Mouse (Mus musculus): ENCODE results near the gene Lin28b. TPM values are rescaled to one million over a fixed set of nuclear protein-coding genes. Genes with fewer than 3 reads are reported as not detected.
"Not testable (repeated sequence)": the region's sequence is repeated elsewhere in the genome, so short reads cannot be mapped to it uniquely, and the experiment has no call there.

The Lin28b gene
- total RNA-seq, 1 experiment from 2014 or later = not detected

DNA sequence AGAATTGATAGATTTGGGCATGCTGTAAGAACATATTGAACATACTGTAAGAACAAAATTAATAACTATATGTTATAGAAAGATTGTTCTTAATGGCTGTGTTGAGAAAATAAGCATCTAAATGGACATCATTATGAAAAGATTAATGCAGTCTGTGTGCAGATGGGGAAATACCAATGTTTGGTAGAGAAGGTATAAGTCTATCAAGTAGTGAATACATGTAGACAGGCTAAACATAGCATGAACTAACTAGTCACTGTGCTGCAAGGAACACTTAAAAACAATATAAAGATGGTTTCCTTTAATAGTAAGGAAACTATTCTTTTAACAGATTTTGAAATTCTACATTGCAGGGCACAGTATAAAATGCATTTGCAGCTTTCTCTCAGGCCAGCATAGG lies 39.6 kb downstream of the Lin28b start:
- no peak for ATAC-seq (replicated peaks in 1 of 2; ENCODE audit: insufficient read depth in 1 of 2, low FRiP score in 2 of 2, low TSS enrichment in 1 of 2, low read depth in 1 of 2, poor library complexity in 2 of 2, severe bottlenecking in 2 of 2)

DNA sequence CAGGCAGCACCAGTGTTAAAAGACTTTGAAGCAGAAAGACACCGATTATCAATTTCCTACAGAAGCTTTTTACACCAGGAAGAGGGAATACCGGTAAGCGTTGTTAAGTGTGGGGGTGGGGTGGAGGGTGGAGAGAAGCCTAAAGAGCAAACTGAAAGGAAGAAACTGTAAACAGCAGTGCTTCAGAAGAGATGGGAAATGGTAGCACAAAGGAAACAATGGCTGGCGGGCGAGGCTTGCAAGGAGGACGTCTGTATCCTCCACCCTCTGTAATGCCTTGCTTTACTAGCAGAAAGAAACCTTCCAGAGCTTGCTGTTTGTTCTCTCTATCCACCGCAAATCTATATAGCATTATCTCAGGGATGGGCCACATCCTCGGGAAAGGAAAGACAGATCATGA lies 40.0 kb downstream of the Lin28b start:
- no peak for ATAC-seq (replicated peaks in 1 of 2; ENCODE audit: insufficient read depth in 1 of 2, low FRiP score in 2 of 2, low TSS enrichment in 1 of 2, low read depth in 1 of 2, poor library complexity in 2 of 2, severe bottlenecking in 2 of 2)

DNA sequence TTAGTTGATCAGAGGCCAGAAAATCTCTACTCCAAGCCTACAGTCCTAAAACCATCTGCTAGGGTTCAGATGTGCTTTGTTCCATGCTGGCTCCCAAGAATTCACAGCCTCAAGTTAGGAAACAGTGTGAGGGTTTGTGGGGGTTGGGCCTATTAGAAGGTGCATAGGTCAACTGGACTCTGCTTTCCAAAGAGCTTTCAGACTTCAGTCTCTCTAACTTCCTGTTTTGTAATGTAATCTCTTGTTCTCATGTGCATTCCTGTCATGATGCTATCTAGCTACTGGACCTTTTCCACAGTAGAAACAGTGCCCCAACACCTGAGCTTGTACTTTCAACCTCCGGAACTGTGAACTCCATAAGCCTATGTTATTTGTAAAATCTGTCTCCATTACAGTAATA lies 63.8 kb downstream of the Lin28b start:
- no peak for ATAC-seq (replicated peaks in 1 of 2; ENCODE audit: insufficient read depth in 1 of 2, low FRiP score in 2 of 2, low TSS enrichment in 1 of 2, low read depth in 1 of 2, poor library complexity in 2 of 2, severe bottlenecking in 2 of 2)

DNA sequence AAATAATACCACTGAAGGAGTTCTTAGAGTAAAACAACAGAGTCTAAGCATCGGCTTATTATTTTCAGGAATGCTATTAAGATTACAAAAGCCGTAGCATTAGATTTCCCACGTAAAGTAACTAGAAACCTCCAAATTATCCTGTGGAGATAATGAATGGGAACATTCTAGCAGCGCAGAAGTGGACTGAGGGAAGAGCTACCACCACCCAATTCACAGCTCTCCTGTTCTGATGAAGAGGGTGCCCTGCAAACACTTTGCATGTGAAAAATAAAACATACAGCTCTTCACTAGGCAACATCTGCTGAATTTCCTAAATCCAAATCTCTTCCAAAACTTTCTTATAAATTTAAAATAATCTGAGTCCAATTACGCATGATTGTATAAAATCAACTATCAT lies 74.1 kb downstream of the Lin28b start:
- no peak for ATAC-seq (replicated peaks in 1 of 2; ENCODE audit: insufficient read depth in 1 of 2, low FRiP score in 2 of 2, low TSS enrichment in 1 of 2, low read depth in 1 of 2, poor library complexity in 2 of 2, severe bottlenecking in 2 of 2)

DNA sequence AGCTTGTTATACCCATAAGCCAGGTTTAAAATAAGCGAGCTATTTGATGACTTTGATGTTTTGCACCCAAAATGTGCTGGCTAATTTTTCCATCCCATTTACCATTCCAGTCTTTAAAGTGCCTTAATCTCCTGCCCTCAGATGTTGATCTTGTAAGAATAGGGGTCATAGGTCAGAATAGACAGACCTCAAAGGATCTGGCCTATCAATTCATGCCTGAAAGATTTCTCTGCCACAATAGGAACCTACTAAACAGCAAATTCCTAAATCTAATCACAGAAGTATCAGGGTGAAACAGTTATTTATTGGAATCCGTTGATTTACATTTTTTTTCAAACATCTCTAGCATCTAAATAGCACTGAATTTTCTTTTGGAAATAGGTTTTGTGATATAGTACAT lies 74.5 kb downstream of the Lin28b start:
- no peak for ATAC-seq (replicated peaks in 1 of 2; ENCODE audit: insufficient read depth in 1 of 2, low FRiP score in 2 of 2, low TSS enrichment in 1 of 2, low read depth in 1 of 2, poor library complexity in 2 of 2, severe bottlenecking in 2 of 2)

DNA sequence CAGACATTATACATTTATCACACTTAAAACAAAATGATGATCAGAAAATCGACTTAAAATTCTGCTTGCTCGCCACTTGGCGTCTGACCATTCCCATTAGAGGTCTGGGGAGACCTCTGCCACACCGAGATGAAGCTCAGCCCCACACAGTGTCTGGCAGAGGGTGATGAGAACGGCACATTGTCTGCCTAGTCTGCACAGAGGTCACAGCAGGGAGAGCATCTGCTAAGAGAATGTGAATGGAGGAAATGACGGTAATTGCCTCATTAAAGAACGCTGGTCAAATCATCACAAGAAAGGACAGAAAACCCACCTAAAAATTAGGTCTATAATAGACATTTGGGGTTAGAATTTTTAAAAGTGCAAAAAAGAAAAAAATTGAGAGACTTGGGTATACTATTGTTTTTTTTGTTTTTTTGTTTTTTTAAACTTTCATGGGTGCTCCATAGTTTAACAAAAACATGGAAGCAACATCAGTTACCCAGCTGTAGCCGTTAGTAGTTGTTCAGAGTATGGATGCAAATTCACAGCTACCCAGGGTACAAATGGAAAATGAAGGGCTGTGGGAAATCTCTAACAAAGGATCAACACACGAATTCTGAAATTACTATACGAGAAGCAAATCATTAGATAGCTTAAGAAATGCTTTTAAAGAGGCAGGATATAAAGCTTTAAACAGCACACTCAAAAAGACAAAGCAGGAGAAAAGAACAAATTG lies 75.4 kb downstream of the Lin28b start:
- no peak for ATAC-seq (replicated peaks in 1 of 2; ENCODE audit: insufficient read depth in 1 of 2, low FRiP score in 2 of 2, low TSS enrichment in 1 of 2, low read depth in 1 of 2, poor library complexity in 2 of 2, severe bottlenecking in 2 of 2)

DNA sequence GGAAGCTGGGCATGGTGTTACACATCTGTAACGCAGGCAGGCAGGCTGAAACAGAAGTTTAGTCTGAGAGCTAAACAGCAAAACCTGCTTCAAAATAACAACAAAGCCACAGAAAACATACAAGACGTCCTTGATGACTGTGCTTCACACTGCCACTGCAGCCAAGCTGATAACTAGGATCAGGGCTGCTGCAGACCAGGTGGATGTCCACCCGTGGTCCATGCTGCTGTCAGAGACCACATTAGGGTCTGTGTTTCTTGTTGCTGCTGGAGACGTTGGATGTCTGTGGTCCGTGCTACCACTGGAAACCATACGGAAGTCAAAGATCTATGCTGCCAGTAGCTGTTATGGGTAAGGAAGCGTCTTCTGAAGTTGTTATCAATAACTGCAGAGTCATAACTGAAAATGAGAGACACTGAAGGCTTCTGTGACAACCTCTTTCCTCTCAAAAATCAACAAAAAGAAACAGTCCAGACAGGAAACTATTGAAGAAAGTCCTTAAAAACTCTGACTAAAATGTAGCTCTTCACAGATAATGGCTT lies 86.4 kb downstream of the Lin28b start:
- no peak for ATAC-seq (replicated peaks in 1 of 2; ENCODE audit: insufficient read depth in 1 of 2, low FRiP score in 2 of 2, low TSS enrichment in 1 of 2, low read depth in 1 of 2, poor library complexity in 2 of 2, severe bottlenecking in 2 of 2)

DNA sequence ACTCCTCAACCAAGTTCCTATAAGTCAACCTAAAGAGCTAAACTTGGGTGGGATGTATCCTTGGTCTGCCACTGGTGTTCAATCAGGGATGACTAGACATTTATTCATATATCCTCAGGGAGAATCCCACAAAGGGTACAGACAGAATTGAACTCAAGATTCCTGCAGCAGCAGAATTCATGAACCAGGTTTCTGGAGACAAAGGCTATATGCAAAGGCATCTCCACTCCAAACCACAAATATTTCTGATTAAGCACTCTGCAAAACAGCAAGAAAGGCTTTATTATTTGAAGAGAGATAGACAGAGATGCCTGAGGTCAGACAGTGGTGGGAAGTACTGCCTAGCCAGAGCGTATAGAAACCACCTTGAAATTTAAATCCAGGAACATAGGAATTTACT lies 88.0 kb downstream of the Lin28b start:
- ATAC-seq (replicated peaks in 1 of 2; ENCODE audit: insufficient read depth in 1 of 2, low FRiP score in 2 of 2, low TSS enrichment in 1 of 2, low read depth in 1 of 2, poor library complexity in 2 of 2, severe bottlenecking in 2 of 2) = no peak

DNA sequence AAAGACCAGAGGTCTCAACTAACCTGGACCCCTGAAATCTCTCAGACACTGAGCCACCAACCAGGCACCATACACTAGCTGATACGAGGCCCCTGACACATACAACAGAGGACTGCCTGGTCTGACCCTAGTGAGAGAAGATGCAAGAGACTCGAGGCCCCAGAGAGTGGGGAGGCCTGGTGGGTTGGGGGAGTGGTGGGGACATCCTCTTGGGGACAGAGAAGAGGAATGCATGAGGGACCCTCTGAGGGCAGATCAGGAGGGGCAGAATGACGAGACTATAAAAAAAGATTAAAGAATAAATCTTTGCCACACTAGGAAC lies 103.6 kb downstream of the Lin28b start:
- ATAC-seq (replicated peaks in 1 of 2; ENCODE audit: insufficient read depth in 1 of 2, low FRiP score in 2 of 2, low TSS enrichment in 1 of 2, low read depth in 1 of 2, poor library complexity in 2 of 2, severe bottlenecking in 2 of 2) = no peak

DNA sequence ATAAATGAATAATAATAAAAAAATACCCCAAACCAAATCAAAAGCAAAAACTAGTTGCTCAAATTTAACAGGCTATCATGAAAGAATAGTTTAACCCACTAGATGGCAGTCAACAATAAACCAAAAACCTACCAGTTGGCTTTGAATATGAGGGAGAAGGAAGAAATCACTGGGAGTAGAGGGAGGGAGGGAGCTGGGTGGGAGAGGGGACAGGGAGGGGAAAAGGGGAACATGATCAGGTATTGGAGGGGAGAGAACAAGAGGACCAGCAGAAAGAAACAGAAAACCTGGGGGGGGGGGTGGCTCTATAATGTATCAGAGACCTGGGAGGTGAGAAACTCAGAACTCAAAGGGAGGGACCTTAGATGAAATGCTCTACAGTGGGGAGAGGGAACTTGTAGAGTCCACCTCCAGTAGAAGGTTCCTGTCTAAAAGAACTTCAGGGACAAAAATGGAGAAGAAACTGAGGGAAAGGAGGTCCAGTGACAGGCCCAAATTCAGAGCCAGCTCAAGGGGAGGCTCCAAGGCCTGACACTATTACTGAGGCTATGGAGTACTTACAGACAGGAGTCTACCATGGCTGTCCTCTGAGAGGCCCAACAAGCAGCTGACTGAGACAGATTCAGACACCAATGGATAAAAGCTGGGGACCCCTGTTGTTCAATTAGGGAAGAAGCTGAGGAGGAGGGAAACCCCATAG lies 104.1 kb downstream of the Lin28b start:
- no peak for ATAC-seq (replicated peaks in 1 of 2; ENCODE audit: insufficient read depth in 1 of 2, low FRiP score in 2 of 2, low TSS enrichment in 1 of 2, low read depth in 1 of 2, poor library complexity in 2 of 2, severe bottlenecking in 2 of 2)

DNA sequence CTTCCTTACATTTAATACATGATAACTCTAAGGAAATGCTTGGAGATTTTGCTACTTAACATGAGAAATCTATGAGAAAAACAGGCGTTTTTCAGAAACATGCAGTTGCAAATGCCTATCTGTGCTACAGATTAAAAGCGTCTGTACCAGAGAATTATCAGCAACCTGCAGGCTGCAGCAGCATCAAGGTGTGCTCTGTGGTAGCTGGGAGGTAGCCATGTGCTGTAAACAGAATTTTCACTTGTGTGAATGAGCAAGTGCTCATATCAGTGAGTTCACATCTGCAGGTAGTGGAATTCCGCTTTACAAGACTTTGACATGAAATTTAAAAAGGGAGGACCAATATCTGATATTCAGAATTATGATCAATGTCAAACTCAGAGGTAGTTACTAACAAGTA lies 107.9 kb downstream of the Lin28b start:
- ATAC-seq (replicated peaks in 1 of 2; ENCODE audit: insufficient read depth in 1 of 2, low FRiP score in 2 of 2, low TSS enrichment in 1 of 2, low read depth in 1 of 2, poor library complexity in 2 of 2, severe bottlenecking in 2 of 2) = no peak

DNA sequence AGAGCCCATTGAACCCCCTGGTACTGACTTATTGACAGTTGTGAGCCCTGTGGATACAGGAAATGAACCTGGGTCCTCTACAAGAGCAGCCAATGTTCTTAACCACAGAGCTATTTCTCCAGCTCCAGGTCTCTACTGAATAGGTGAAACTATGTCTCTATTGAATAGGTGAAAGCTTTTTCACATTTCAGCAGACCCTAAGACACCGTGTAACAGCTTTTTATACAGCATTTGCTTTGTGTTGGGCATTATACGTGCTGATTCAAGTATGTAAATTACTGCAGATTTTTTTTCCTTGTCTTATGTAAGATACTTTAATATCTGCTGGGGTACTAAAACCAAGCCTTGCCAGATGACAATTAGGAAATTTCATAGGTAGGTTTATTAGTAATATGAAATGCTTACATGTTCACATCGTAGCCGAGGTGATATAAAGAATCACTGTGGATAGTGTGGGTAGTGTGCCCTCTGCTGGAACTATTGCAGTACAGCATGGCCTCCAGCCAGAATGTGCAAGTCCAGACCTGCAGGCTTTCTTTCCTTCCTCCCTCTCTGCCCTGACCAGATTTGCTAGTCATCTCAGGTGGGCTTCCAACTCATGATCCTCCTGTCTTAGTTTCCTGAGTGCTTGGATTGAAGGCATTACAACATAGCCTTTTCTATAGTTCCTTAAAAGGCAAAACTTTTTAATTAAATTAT lies 113.1 kb downstream of the Lin28b start:
- peak; percentile 82 to 91 for ATAC-seq (replicated peaks in 1 of 2; ENCODE audit: insufficient read depth in 1 of 2, low FRiP score in 2 of 2, low TSS enrichment in 1 of 2, low read depth in 1 of 2, poor library complexity in 2 of 2, severe bottlenecking in 2 of 2)

DNA sequence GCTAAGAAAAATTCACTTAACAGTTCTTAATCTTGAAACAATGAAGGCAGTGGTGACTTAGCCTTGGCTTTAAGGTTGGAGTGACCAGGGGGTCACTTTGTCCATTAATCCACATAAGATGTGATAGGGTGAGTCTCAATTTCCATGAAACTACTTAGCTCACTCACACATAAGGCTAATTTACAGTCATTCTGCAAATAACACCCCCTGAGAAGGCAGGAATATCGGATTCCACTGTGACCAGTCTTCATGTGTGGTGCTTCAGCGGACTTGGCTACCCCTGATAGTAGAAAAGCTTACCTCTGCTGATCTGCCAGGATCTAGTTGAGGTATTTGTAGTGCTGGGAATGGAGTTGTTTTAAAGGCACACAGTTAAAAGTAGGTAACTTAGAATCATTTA lies 115.7 kb downstream of the Lin28b start:
- ATAC-seq (replicated peaks in 1 of 2; ENCODE audit: insufficient read depth in 1 of 2, low FRiP score in 2 of 2, low TSS enrichment in 1 of 2, low read depth in 1 of 2, poor library complexity in 2 of 2, severe bottlenecking in 2 of 2) = no peak

DNA sequence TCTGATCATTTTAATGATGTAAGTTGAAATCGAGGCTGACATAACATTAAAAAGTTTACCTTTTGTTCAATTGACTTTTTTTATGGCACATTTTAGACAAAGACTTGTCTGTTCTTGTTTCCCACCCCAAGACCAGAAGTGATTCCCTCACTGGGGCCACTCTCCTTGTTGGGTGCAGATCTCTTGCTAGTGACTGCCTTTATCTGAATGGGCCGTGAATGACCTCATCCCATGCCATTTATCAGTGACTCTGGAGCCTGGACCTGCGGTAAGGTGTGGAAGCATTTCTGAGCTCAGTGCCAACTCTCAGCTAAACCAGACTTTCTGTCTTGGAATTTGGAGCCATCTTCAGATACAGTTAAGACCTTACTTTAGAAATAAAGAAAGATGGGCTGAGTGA lies 116.6 kb downstream of the Lin28b start:
- no peak for ATAC-seq (replicated peaks in 1 of 2; ENCODE audit: insufficient read depth in 1 of 2, low FRiP score in 2 of 2, low TSS enrichment in 1 of 2, low read depth in 1 of 2, poor library complexity in 2 of 2, severe bottlenecking in 2 of 2)

DNA sequence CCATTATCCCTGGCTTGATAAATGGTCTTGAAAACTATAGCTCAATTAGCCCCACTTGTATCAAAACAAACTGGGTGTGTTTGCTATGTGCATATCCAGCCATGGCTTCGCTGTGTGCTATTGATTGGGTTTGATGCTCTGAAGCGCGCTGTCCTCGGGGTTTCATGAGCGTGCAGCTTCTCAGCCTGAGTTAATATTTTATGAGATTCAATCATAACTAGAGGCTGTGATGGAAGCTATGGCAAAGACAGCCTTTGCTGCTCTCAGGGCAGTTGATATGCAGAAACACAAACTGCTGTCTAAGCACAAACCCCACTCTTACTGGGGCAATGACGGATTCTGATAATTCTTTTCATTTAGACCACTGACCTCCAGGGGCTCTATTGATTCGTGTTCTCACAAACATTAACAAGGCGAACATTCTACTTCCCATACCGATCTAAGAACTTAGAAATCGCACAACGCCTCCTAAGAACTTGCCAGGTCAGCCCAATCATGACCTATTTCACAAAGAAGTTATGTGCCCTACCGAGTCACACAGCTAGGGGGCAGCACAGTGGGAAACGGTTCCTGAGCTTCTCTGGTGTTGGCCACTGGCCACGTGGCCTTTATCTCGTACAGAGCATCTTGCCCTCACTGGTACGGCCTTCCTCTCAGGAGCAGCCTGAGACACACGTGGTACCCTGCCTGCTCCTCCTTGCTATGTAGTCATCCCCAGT lies 119.0 kb downstream of the Lin28b start:
- no peak for ATAC-seq (replicated peaks in 1 of 2; ENCODE audit: insufficient read depth in 1 of 2, low FRiP score in 2 of 2, low TSS enrichment in 1 of 2, low read depth in 1 of 2, poor library complexity in 2 of 2, severe bottlenecking in 2 of 2)

DNA sequence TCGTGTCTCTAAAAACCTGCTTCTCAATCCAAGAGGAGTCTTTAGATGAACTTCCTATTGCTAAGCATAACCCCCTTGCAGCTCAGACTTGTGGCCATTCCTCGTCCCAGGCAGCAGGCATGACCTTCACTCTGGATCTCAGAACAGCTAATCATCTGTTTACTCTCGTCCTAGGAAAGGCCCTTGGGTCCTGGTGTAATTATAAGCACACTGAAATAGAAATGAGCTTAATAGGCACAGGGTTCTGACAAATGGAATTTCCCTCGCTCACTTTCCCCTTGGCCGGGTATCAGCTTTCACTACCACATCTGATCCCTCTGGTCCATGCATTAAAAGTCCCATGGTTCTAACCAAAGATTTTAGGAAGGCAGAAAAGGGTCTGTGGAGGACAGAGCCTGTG lies 122.8 kb downstream of the Lin28b start:
- ATAC-seq (replicated peaks in 1 of 2; ENCODE audit: insufficient read depth in 1 of 2, low FRiP score in 2 of 2, low TSS enrichment in 1 of 2, low read depth in 1 of 2, poor library complexity in 2 of 2, severe bottlenecking in 2 of 2) = no peak

DNA sequence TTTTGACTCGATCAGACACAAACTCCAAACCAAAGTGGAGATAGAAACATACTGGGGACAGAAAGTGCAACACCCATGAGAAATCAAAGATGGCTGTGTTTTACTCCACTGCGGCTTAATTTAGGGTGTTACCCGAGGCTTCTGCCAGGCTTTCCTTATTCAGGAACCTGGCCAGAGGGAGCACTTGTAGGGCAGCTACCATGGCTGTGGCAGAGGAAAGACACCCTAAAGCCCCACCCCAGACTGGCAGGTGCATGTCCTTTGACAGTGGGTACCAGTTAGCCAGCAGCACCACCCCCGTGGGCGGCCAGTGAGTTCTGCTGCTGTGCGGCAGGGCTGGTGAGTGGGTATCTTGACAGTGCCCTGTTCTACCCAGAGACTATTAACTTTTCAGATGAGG lies 130.1 kb downstream of the Lin28b start:
- ATAC-seq (replicated peaks in 1 of 2; ENCODE audit: insufficient read depth in 1 of 2, low FRiP score in 2 of 2, low TSS enrichment in 1 of 2, low read depth in 1 of 2, poor library complexity in 2 of 2, severe bottlenecking in 2 of 2) = no peak

DNA sequence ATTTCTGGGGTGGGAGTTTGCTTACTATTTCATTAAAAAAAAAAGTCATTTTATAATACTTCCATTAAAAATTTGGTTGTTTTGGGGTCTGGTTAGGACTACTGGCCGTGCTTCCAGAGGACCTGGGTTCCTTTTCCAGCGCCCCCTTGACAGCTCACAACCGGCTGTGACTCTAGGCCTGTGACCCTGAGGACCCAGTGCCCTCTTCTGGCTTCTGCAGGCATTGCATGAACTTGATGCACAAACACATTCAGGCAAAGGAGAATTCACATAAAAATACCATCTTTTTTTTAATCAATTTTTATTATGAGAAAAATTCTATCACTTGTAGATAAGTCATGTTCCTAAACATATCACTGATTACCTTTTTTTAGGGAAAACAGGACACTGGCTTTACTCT lies 138.1 kb downstream of the Lin28b start:
- not testable (repeated sequence) for ATAC-seq (replicated peaks in 1 of 2; ENCODE audit: insufficient read depth in 1 of 2, low FRiP score in 2 of 2, low TSS enrichment in 1 of 2, low read depth in 1 of 2, poor library complexity in 2 of 2, severe bottlenecking in 2 of 2)

Data from hematopoietic stem cell, adult 5-6 weeks (primary cell).